Mouse (Mus musculus): ENCODE results near the gene Kdm5a.

DNA sequence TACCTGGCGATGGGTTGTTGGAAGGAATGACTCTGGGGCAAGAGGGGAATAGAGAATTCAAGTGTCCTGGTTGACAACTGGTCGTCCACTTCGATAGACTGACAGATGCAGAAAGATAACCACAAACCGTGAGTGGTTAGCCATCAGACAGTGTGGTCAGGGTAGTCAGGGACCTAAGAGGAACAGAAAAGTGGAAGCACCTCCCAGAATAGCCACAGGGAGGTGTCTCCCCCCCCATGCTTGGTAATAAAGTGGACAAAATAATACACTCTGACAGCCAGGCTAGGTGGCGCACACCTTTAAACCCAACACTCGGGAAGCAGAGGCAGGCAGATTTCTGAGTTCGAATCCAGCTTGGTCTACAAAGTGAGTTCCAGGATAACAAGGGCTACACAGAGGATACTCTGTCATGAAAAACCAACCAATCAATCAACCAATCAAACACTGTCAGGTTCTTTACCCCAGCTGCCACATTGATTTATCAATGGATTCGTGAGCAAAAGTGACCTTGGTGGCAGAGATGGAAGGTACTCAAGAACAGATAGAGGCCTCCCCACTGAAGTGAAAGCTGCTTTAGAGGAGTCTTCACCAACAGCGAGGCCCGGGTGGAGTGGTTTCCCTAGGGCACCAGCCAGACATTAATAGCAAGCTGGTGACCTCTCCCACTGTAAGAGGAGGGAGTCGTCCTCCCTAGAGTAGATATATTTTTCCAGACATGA, 88.6 kb downstream of the Kdm5a start:
- TF ChIP-seq CTCF (IDR thresholded peaks at IDR 0.05): no peak
- no peak for TF ChIP-seq EP300 (IDR thresholded peaks at IDR 0.05)

Measured in lung, postnatal 0 days (tissue).